Mouse (Mus musculus): ENCODE results near the gene Hcn3.

GRCm38 (mm10) chr3:89123313-89123712 is 36.7 kb downstream of the Hcn3 start:
- no peak for TF ChIP-seq POLR2A (IDR thresholded peaks at IDR 0.05; ENCODE audit: insufficient read length, low read depth)
- no peak for TF ChIP-seq MYOG (IDR thresholded peaks at IDR 0.05; ENCODE audit: control insufficient read depth in 1 of 3, insufficient read depth in 1 of 3, insufficient read length in 2 of 3, low read depth in 2 of 3)
- no peak for TF ChIP-seq TCF3 (IDR thresholded peaks at IDR 0.05; ENCODE audit: insufficient read length, low read depth)
- TF ChIP-seq REST (IDR thresholded peaks at IDR 0.05; ENCODE audit: insufficient read depth, insufficient read length) = no peak
- no peak for TF ChIP-seq SRF (IDR thresholded peaks at IDR 0.05; ENCODE audit: control insufficient read depth, insufficient read length, low read depth)
- TF ChIP-seq POLR2AphosphoS2 (IDR thresholded peaks at IDR 0.05; ENCODE audit: insufficient read length, low read depth) = no peak
- TF ChIP-seq MYOD1 (IDR thresholded peaks at IDR 0.05; ENCODE audit: control insufficient read depth in 1 of 3, insufficient read length in 2 of 3, low read depth in 2 of 3) = no peak
- TF ChIP-seq USF1 (IDR thresholded peaks at IDR 0.05; ENCODE audit: low read depth) = no peak
